In genomic region chr2:180482274-180482673, GRCm38 (mm10) we compare ENCODE assay signal across 12 mouse cellular contexts. TPM values are rescaled to one million over a fixed set of nuclear protein-coding genes. Genes with fewer than 3 reads are reported as not detected.
A peak's percentile ranks its signal among the peaks of the same experiment; 100 is the strongest.
DNase-seq lines count a peak whose midpoint lies in the region; ATAC-seq and TF ChIP-seq lines count a peak whose summit lies in the region.
"Had no signal": no experiment of that assay in that cellular context is flagged by ENCODE, and none has a peak within 500 bp of the region (broad histone marks: within the 10 kb centered on the region; RNA-seq: fewer than 3 reads in every experiment).

No protein-coding gene starts in this region.

- peak; percentile 23 for DNase-seq in R1 (ENCODE audit: low read depth, low spot score)
- peak; percentile 55 for DNase-seq in embryo, embryonic 11 days
- no peak for DNase-seq in stomach, postnatal 0 days (ENCODE audit: low spot score)
- no peak for DNase-seq in heart, postnatal 25 days (ENCODE audit: low spot score)
- no peak for DNase-seq in left cerebral cortex, adult 2 months (ENCODE audit: extremely low spot score in 1 of 2, low spot score in 2 of 2)
- DNase-seq: cerebellum, postnatal 14 days; heart, postnatal 36 days; thymus, postnatal 25 days had no signal

- TF ChIP-seq CTCF in stomach, postnatal 0 days (IDR thresholded peaks at IDR 0.05; ENCODE audit: low read depth), result no peak
- TF ChIP-seq CTCF in left cerebral cortex, adult 2 months (IDR thresholded peaks at IDR 0.05), result no peak

- H3K36me3 ChIP-seq in hindbrain, embryonic 12.5 days, result no peaks in the 10 kb centered on the region
- no peaks in the 10 kb centered on the region for H3K36me3 ChIP-seq in midbrain, embryonic 16.5 days (ENCODE audit: control insufficient read depth, insufficient read depth, low read length)
- no peaks in the 10 kb centered on the region for H3K36me3 ChIP-seq in stomach, postnatal 0 days (ENCODE audit: control insufficient read depth, insufficient read depth, low read length)
- H3K36me3 ChIP-seq: liver, embryonic 15.5 days had no signal

- intact Hi-C loops in heart, postnatal 25 days (cut with DNase I), result no loop called here
- intact Hi-C loops in left cerebral cortex, adult 2 months (cut with DNase I), result no loop called here

- H3K27me3 ChIP-seq in hindbrain, embryonic 12.5 days, result peaks cover 17% of the 10 kb centered on the region
- no peaks in the 10 kb centered on the region; the same call in 1 of the 2 replicates for H3K27me3 ChIP-seq in midbrain, embryonic 16.5 days (ENCODE audit: control insufficient read depth, insufficient read depth, low read depth, low read length)
- H3K27me3 ChIP-seq in stomach, postnatal 0 days (ENCODE audit: control insufficient read depth, insufficient read depth, low read length), result no peaks in the 10 kb centered on the region

- no peaks in the 10 kb centered on the region for H3K9me3 ChIP-seq in hindbrain, embryonic 12.5 days (replicated peaks)
- no peaks in the 10 kb centered on the region for H3K9me3 ChIP-seq in midbrain, embryonic 16.5 days (replicated peaks; ENCODE audit: control insufficient read depth, low read length, poor library complexity, severe bottlenecking)
- no peaks in the 10 kb centered on the region for H3K9me3 ChIP-seq in stomach, postnatal 0 days (ENCODE audit: control insufficient read depth, low read length)
- H3K9me3 ChIP-seq: liver, embryonic 15.5 days had no signal

- H3K4me3 ChIP-seq in hindbrain, embryonic 12.5 days, result no peak overlapping the region
- H3K4me3 ChIP-seq in midbrain, embryonic 16.5 days (ENCODE audit: low read depth, low read length), result no peak overlapping the region
- no peak overlapping the region for H3K4me3 ChIP-seq in stomach, postnatal 0 days (ENCODE audit: low read depth, low read length)
- H3K4me3 ChIP-seq in left cerebral cortex, adult 2 months, result no peak overlapping the region
- H3K4me3 ChIP-seq: liver, embryonic 15.5 days had no signal

- H3K27ac ChIP-seq in hindbrain, embryonic 12.5 days, result peak overlapping the region; percentile 74
- no peak overlapping the region for H3K27ac ChIP-seq in midbrain, embryonic 16.5 days (ENCODE audit: low read length)
- H3K27ac ChIP-seq in stomach, postnatal 0 days (replicated peaks), result no peak overlapping the region
- no peak overlapping the region for H3K27ac ChIP-seq in left cerebral cortex, adult 2 months
- H3K27ac ChIP-seq: liver, embryonic 15.5 days; macrophage had no signal

- WGBS in hindbrain, embryonic 12.5 days, result 14% methylated on average over 16 of the region's 16 CpGs
- WGBS in midbrain, embryonic 16.5 days, result 2% methylated on average over 16 of the region's 16 CpGs
- WGBS in stomach, postnatal 0 days, result 17% methylated on average over 16 of the region's 16 CpGs

- no peak for TF ChIP-seq EP300 in stomach, postnatal 0 days (optimal IDR thresholded peaks at IDR 0.05)

- H3K9ac ChIP-seq in hindbrain, embryonic 12.5 days, result no peak overlapping the region
- H3K9ac ChIP-seq in midbrain, embryonic 16.5 days (ENCODE audit: low read depth, low read length), result 0 out of 2 replicates have a peak overlapping the region, but pooled peaks have one; percentile 16
- no peak overlapping the region for H3K9ac ChIP-seq in stomach, postnatal 0 days (ENCODE audit: low read length)
- H3K9ac ChIP-seq: liver, embryonic 15.5 days had no signal

- ATAC-seq in hindbrain, embryonic 12.5 days (ENCODE audit: low FRiP score), result peak; percentile 76
- ATAC-seq in midbrain, embryonic 16.5 days, result peak; percentile 29; the same call in 1 of the 2 replicates
- ATAC-seq in stomach, postnatal 0 days (ENCODE audit: low FRiP score, low TSS enrichment), result no peak

- peak overlapping the region; percentile 34 for H3K4me2 ChIP-seq in hindbrain, embryonic 12.5 days (replicated peaks)
- H3K4me2 ChIP-seq in midbrain, embryonic 16.5 days (ENCODE audit: low read length), result peak overlapping the region; percentile 18
- no peak overlapping the region for H3K4me2 ChIP-seq in stomach, postnatal 0 days (replicated peaks; ENCODE audit: low read depth)
- H3K4me2 ChIP-seq: liver, embryonic 15.5 days had no signal

- H3K4me1 ChIP-seq in hindbrain, embryonic 12.5 days, result peaks cover 26% of the 10 kb centered on the region
- peaks cover 13% of the 10 kb centered on the region; the same call in 1 of the 2 replicates for H3K4me1 ChIP-seq in midbrain, embryonic 16.5 days (ENCODE audit: control insufficient read depth, insufficient read depth, low read length)
- H3K4me1 ChIP-seq in stomach, postnatal 0 days (replicated peaks; ENCODE audit: control insufficient read depth, insufficient read depth), result no peaks in the 10 kb centered on the region
- H3K4me1 ChIP-seq: liver, embryonic 15.5 days had no signal

RNA-seq across cellular contexts. Expression of gene Ntsr1, which starts 17.5 kb away (rescaled TPM):
- 0.40 and 0.43 TPM in 2 replicates for polyA plus RNA-seq in hindbrain, embryonic 12.5 days (2016; fragmentation: Nextera tagmentation; extraction: Ambion mirVana)
- polyA plus RNA-seq in midbrain, embryonic 16.5 days (2015; fragmentation: Nextera tagmentation; extraction: Ambion mirVana), result 2.7 and 3.3 TPM in 2 replicates
- polyA plus RNA-seq in stomach, postnatal 0 days (2015; fragmentation: Nextera tagmentation; extraction: Ambion mirVana), result 0.11 and 0.12 TPM in 2 replicates
- total RNA-seq in heart, postnatal 25 days (2021), result not detected
- total RNA-seq in left cerebral cortex, adult 2 months (2021), result 1 to 10 TPM; 6.0 to 7.9 TPM
- total RNA-seq: heart, postnatal 36 days had no signal
- polyA plus RNA-seq: macrophage had no signal

RNA-seq across cellular contexts. Expression of gene Slco4a1, which starts 26.2 kb away (rescaled TPM):
- 3.2 and 3.4 TPM in 2 replicates for polyA plus RNA-seq in hindbrain, embryonic 12.5 days (2016; fragmentation: Nextera tagmentation; extraction: Ambion mirVana)
- polyA plus RNA-seq in midbrain, embryonic 16.5 days (2015; fragmentation: Nextera tagmentation; extraction: Ambion mirVana), result 1.7 and 2.4 TPM in 2 replicates
- polyA plus RNA-seq in stomach, postnatal 0 days (2015; fragmentation: Nextera tagmentation; extraction: Ambion mirVana), result 4.2 and 5.6 TPM in 2 replicates
- total RNA-seq in heart, postnatal 25 days (2021), result not detected
- total RNA-seq in left cerebral cortex, adult 2 months (2021), result 1 to 10 TPM; 2.6 to 3.1 TPM

Comparison
In these comparisons a context has a peak if more than half of its experiments do, and no peak if none do; other contexts are left out.
1. DNase-seq: peak in R1 (single experiment) and embryo, embryonic 11 days (single experiment); none in stomach, postnatal 0 days (single experiment), heart, postnatal 25 days (single experiment) and left cerebral cortex, adult 2 months (0 of 2).